Mouse (Mus musculus) midbrain, embryonic 13.5 days (tissue): ENCODE measurements around the gene Csrnp1. TPM values are rescaled to one million over a fixed set of nuclear protein-coding genes. Genes with fewer than 3 reads are reported as not detected.

Experiments used
- ATAC-seq: fragments of 200-750 bp; cut with Nextera tagmentation; 2 replicates; pipeline ENCODE4 v1.8.0; 2017; ENCODE audit warnings: mild to moderate bottlenecking, moderate TSS enrichment, moderate library complexity
- H3K27ac ChIP-seq: fragments of 300-500 bp; sonication (generic); 2 replicates; pipeline ENCODE4 v1.5.1; 2015; ENCODE audit warnings: inconsistent platforms, mild to moderate bottlenecking, moderate library complexity
- H3K27me3 ChIP-seq: fragments of 300-500 bp; sonication (generic); 2 replicates; pipeline ENCODE4 v1.6.1; 2015; ENCODE audit warnings: mild to moderate bottlenecking, inconsistent platforms
- H3K36me3 ChIP-seq: fragments of 300-500 bp; sonication (generic); 2 replicates; pipeline ENCODE4 v1.6.1; 2015; ENCODE audit warnings: mild to moderate bottlenecking, inconsistent platforms
- H3K4me1 ChIP-seq: fragments of 300-500 bp; sonication (generic); replicated peaks from 2 replicates; pipeline ENCODE4 v1.6.1; 2015; ENCODE audit warnings: inconsistent platforms
- H3K4me2 ChIP-seq: fragments of 300-500 bp; sonication (generic); replicated peaks from 2 replicates; pipeline ENCODE4 v1.6.1; 2015; ENCODE audit warnings: moderate library complexity, mild to moderate bottlenecking, inconsistent platforms
- H3K4me3 ChIP-seq: fragments of 300-500 bp; sonication (generic); replicated peaks from 2 replicates; pipeline ENCODE4 v1.5.1; 2015; ENCODE audit warnings: mild to moderate bottlenecking, inconsistent platforms
- H3K9ac ChIP-seq: fragments of 300-500 bp; sonication (generic); replicated peaks from 2 replicates; pipeline ENCODE4 v1.6.1; 2015; ENCODE audit warnings: mild to moderate bottlenecking, inconsistent platforms
- H3K9me3 ChIP-seq: fragments of 300-500 bp; sonication (generic); 2 replicates; pipeline ENCODE4 v1.6.1; 2016; ENCODE audit warnings: mild to moderate bottlenecking, inconsistent platforms
- WGBS: fragments of 180-500 bp; shearing (Covaris S2); methylation state at CpG from one replicate; pipeline ENCODE4 v1.1.7; 2015; 5-methylcytosine and 5-hydroxymethylcytosine counted together
- polyA plus RNA-seq: library from polyadenylated mRNA; unstranded; fragments of >200 nt; fragmentation: Nextera tagmentation; extraction: Ambion mirVana; gene quantifications from 2 replicates; pipeline ENCODE4 v1.2.1, GENCODE M21; 2015

Gene Csrnp1
- polyA plus RNA-seq, 1 experiment from 2014 or later: 1.1 TPM

GRCm38 (mm10) chr9:119933675-119934074 lies 50.8 kb downstream of the Csrnp1 start:
- WGBS: 96% methylated on average over 6 of the region's 6 CpGs
- Histone ChIP-seq H3K9ac (no peak overlapping the region), H3K4me3 (no peak overlapping the region), H3K4me2 (no peak overlapping the region), H3K27me3 (no peaks in the 10 kb centered on the region), H3K4me1 (peaks cover 16% of the 10 kb centered on the region), H3K27ac (no peak overlapping the region), H3K9me3 (no peaks in the 10 kb centered on the region), H3K36me3 (peaks cover 39% of the 10 kb centered on the region)
- ATAC-seq: no peak

GRCm38 (mm10) chr9:119932358-119932757 lies 52.1 kb downstream of the Csrnp1 start:
- Histone ChIP-seq H3K4me2 (no peak overlapping the region), H3K27ac (no peak overlapping the region), H3K9ac (no peak overlapping the region), H3K9me3 (no peaks in the 10 kb centered on the region), H3K4me3 (no peak overlapping the region), H3K4me1 (peaks cover 10% of the 10 kb centered on the region), H3K27me3 (no peaks in the 10 kb centered on the region), H3K36me3 (peaks cover 53% of the 10 kb centered on the region)
- no peak for ATAC-seq
- WGBS: 94% methylated on average over 12 of the region's 12 CpGs

- Histone ChIP-seq H3K4me2 (no peak overlapping the region), H3K9me3 (no peaks in the 10 kb centered on the region), H3K9ac (no peak overlapping the region), H3K36me3 (peaks cover 91% of the 10 kb centered on the region), H3K4me1 (no peaks in the 10 kb centered on the region), H3K27ac (no peak overlapping the region), H3K27me3 (no peaks in the 10 kb centered on the region), H3K4me3 (no peak overlapping the region)
- WGBS: 90% methylated on average over 5 of the region's 5 CpGs
- ATAC-seq: no peak
Observed at GRCm38 (mm10) chr9:119926497-119926896, 58.0 kb downstream of the Csrnp1 start.

- 80% methylated on average over 8 of the region's 8 CpGs for WGBS
- no peak overlapping the region for H3K4me2 ChIP-seq
- ATAC-seq: no peak
- no peaks in the 10 kb centered on the region for H3K9me3 ChIP-seq
- no peak overlapping the region for H3K27ac ChIP-seq
- no peaks in the 10 kb centered on the region for H3K27me3 ChIP-seq
- H3K9ac ChIP-seq: no peak overlapping the region
- H3K4me1 ChIP-seq: no peaks in the 10 kb centered on the region
- H3K4me3 ChIP-seq: no peak overlapping the region
- H3K36me3 ChIP-seq: peaks cover 92% of the 10 kb centered on the region
Observed at GRCm38 (mm10) chr9:119925729-119926128, 58.7 kb downstream of the Csrnp1 start.

- H3K4me2 ChIP-seq: no peak overlapping the region
- H3K27ac ChIP-seq: no peak overlapping the region
- H3K4me1 ChIP-seq: no peaks in the 10 kb centered on the region
- ATAC-seq: no peak
- H3K4me3 ChIP-seq: no peak overlapping the region
- no peaks in the 10 kb centered on the region for H3K27me3 ChIP-seq
- H3K9me3 ChIP-seq: no peaks in the 10 kb centered on the region
- no peak overlapping the region for H3K9ac ChIP-seq
- peaks cover 92% of the 10 kb centered on the region for H3K36me3 ChIP-seq
- WGBS: 93% methylated on average over 16 of the region's 16 CpGs
Observed at GRCm38 (mm10) chr9:119925120-119925657, 59.3 kb downstream of the Csrnp1 start.

- Histone ChIP-seq H3K4me3 (no peak overlapping the region), H3K4me2 (no peak overlapping the region), H3K27me3 (no peaks in the 10 kb centered on the region), H3K9ac (no peak overlapping the region), H3K9me3 (no peaks in the 10 kb centered on the region), H3K4me1 (no peaks in the 10 kb centered on the region), H3K36me3 (peaks cover 92% of the 10 kb centered on the region), H3K27ac (no peak overlapping the region)
- no peak for ATAC-seq
- 91% methylated on average over 4 of the region's 4 CpGs for WGBS
Observed at GRCm38 (mm10) chr9:119923462-119923861, 61.0 kb downstream of the Csrnp1 start.

Other genes with a start within 250 kb of the Csrnp1 start
- 0.15 and 0.17 TPM in 2 replicates for gene Scn11a, start 159.2 kb downstream of the Csrnp1 start, polyA plus RNA-seq
- gene Wdr48, start 89.8 kb downstream of the Csrnp1 start, polyA plus RNA-seq: 74.5 and 75.3 TPM in 2 replicates
- 22.9 and 23.1 TPM in 2 replicates for gene Gorasp1, start 47.1 kb downstream of the Csrnp1 start, polyA plus RNA-seq
- gene Ttc21a, start 47.1 kb downstream of the Csrnp1 start, polyA plus RNA-seq: 0.28 and 0.44 TPM in 2 replicates
- 0.03 TPM in 1 of 2 replicates, not detected in the other for gene Xirp1, start 38.9 kb upstream of the Csrnp1 start, polyA plus RNA-seq
- gene Cx3cr1, start 85.2 kb upstream of the Csrnp1 start, polyA plus RNA-seq: 6.1 and 6.6 TPM in 2 replicates
- not detected in 2 replicates for gene Ccr8, start 107.5 kb upstream of the Csrnp1 start, polyA plus RNA-seq
- 37.2 and 39.2 TPM in 2 replicates for gene Slc25a38, start 125.7 kb upstream of the Csrnp1 start, polyA plus RNA-seq
- 935 and 992 TPM in 2 replicates for gene Rpsa, start 143.0 kb upstream of the Csrnp1 start, polyA plus RNA-seq
- gene Mobp, start 165.0 kb upstream of the Csrnp1 start, polyA plus RNA-seq: 0.07 and 0.54 TPM in 2 replicates